Mouse (Mus musculus): ENCODE results near the gene Atxn2.
"Not testable (repeated sequence)": the region's sequence is repeated elsewhere in the genome, so short reads cannot be mapped to it uniquely, and the experiment has no call there.

Atxn2 gene

GRCm38 (mm10) chr5:121834991-121835747, 124.0 kb downstream of the Atxn2 start:
- DNase-seq (ENCODE audit: extremely low spot score): no peak

GRCm38 (mm10) chr5:121835949-121836691, 125.0 kb downstream of the Atxn2 start:
- no peak for DNase-seq (ENCODE audit: extremely low spot score)

DNA sequence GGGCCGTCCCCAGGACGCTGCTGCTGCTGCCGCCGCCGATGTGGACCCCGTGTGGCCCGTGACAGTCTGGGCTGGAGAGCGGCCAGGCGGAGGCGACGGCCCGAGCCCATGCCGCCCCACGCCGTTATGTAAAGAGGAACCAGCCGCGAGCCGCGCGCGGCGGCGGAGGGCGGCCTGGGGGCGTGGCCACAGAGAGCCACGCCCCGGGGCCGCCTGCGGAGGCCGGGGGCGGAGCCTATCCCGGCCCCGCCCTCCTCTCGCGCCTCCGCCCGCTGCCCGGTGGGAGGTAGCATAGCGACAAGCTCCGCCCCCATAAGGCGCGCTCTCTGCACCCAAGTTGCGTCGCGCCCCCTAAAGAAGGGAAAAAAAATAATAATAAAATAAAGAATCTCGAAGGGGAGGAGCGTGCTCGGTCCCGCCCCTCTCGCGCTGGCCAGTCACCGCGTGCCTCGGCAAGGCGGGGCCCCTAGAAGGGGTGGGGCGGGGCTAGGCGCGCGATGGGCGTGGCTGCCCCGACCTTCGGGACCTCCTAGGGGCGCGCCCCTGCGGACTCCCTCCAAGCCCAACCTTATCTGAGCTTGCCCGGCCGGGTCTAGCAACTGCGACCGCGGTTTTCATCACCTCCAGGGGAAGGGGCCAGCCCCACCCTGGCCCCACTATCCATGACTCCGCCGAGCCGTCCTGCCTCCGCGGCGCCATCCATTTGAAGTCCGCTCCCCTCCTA, 125.7 kb downstream of the Atxn2 start:
- DNase-seq (ENCODE audit: extremely low spot score): peak; percentile 91

- no peak for DNase-seq (ENCODE audit: extremely low spot score)
Measured at GRCm38 (mm10) chr5:121837441-121838340, 126.6 kb downstream of the Atxn2 start, which contains the start of gene Sh2b3. Gene Sh2b3, minus strand, starts transcription at chr5:121837646.

- peak; percentile 51 for DNase-seq (ENCODE audit: extremely low spot score)
Measured at GRCm38 (mm10) chr5:121838341-121839127, 127.4 kb downstream of the Atxn2 start.

GRCm38 (mm10) chr5:121839128-121839473, 128.0 kb downstream of the Atxn2 start:
- no peak for DNase-seq (ENCODE audit: extremely low spot score)

DNA sequence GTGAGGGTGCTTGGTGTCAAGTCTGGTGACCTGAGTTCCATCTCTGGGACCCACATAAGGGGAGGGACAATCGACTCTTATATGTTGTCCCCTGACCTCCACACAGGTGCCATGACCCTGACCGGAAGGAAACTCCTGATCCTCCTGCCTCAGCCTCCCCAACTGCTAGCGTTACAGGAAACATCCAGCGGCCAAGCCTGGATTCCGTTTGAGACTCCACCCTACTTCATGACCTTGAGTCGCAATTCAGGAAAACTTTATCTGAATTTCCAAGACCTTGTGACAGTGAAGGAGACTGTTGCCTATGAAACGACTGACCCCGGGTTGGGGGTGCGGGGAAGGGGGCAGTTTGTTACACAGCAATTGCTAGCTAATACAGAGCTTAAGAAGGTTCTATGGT, 130.4 kb downstream of the Atxn2 start:
- DNase-seq (ENCODE audit: extremely low spot score): no peak

GRCm38 (mm10) chr5:121841973-121842372, 130.8 kb downstream of the Atxn2 start:
- DNase-seq (ENCODE audit: extremely low spot score): no peak

DNA sequence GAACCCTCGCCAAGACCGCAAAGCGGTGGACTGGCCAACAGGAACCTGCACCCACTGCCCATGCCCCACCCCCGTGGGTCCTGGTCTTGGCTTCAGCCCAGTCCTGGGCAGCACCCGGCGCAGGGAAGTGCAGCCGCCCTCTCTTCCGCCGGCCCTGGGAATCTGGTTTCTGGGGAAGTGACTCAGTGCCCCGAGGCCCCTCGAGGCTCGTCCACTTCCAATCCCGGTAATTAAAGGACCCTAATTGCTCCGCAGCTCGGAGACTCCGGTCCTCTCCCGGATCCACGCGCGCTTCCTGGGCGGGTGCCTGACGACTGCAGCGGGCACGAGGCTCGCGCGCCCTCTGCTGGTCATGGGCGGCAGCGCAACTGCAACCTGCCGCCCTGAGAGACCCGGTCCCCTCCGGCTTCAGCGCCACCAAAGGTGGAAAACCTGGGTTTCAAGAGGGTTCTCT, 131.6 kb downstream of the Atxn2 start:
- peak; percentile 73 for DNase-seq (ENCODE audit: extremely low spot score)

DNA sequence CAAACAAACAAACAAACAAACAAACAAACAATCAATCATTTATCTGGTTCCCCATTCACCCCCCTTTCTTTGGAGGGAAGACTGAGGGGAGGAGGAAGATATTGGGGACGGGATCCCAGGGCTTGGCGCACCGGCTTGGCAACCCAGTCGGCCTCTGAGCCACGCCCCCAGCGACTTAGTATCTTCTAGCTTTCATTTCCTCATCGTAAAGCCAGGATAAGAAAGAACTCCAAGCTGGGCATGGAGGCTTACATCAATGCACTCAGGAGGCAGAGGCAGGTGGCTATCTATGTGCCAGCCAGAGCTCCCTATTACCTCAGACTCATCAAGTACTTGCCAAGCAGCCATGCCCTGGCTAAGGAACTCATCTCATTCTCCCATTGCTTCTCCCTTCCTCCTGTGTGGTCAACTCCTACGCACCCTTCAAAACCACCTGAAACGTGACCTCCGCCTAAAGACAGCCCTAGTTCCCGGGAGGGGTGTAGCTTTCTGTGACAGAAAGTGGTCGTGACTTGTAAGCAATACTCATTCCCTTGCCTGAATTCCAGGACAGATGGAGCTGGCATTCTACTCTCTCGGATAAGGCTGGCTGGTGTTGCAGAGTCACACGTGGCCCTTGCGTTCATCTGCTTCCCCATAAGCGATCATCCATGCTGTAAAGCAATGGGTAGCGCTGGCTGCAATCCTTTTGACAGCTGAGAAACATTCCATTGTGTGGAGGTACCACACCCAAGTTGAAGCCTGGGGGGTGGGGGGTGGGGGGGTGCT, 132.2 kb downstream of the Atxn2 start:
- DNase-seq (ENCODE audit: extremely low spot score): no peak

DNA sequence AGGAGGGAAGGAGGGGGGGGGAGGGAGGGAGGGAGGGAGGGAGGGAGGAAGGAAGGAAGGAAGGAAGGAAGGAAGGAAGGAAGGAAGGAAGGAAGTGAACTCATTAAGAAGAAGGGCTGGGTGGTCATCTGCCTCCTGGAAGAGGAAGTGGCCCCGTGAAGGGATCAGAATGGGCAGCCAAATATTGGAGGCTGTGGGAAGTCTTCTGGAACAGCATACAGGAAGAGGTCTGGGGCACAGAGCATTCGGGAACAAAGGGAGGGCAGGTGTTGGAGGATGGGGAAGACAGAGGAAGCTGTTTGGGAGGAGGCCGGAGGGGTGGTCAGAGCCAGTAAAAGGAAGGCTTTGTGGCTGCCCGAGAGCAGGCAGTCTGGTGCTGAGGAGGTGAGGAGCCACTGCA, 134.2 kb downstream of the Atxn2 start:
- no peak for DNase-seq (ENCODE audit: extremely low spot score)

DNA sequence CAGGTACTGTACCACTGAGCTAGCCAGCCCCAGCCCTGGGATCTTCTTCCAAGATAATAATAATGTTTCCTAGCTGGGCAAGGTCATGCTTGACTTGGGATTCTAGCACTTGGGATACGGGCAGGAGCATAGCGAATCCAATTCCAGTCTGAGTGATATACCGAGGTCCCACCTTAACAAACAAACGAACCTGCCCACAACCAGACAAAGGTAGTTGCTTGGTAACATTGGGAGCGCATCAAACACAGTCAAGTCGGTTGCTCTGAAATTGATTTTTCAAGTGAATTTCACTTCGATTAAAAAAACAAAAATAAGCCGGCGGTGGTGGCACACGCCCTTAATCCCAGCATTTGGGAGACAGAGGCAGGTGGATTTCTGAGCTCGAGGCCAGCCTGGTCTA, 135.2 kb downstream of the Atxn2 start:
- no peak for DNase-seq (ENCODE audit: extremely low spot score)

- DNase-seq (ENCODE audit: extremely low spot score): not testable (repeated sequence)
Measured at GRCm38 (mm10) chr5:121847269-121847668, 136.1 kb downstream of the Atxn2 start.

- DNase-seq (ENCODE audit: extremely low spot score): peak; percentile 79
Measured at GRCm38 (mm10) chr5:121848035-121848519, 136.9 kb downstream of the Atxn2 start.

GRCm38 (mm10) chr5:121848743-121849142, 137.6 kb downstream of the Atxn2 start, which contains the start of gene Pheta1:
Gene Pheta1, plus strand, starts transcription at chr5:121848984.
- peak; percentile 97 for DNase-seq (ENCODE audit: extremely low spot score)

DNA sequence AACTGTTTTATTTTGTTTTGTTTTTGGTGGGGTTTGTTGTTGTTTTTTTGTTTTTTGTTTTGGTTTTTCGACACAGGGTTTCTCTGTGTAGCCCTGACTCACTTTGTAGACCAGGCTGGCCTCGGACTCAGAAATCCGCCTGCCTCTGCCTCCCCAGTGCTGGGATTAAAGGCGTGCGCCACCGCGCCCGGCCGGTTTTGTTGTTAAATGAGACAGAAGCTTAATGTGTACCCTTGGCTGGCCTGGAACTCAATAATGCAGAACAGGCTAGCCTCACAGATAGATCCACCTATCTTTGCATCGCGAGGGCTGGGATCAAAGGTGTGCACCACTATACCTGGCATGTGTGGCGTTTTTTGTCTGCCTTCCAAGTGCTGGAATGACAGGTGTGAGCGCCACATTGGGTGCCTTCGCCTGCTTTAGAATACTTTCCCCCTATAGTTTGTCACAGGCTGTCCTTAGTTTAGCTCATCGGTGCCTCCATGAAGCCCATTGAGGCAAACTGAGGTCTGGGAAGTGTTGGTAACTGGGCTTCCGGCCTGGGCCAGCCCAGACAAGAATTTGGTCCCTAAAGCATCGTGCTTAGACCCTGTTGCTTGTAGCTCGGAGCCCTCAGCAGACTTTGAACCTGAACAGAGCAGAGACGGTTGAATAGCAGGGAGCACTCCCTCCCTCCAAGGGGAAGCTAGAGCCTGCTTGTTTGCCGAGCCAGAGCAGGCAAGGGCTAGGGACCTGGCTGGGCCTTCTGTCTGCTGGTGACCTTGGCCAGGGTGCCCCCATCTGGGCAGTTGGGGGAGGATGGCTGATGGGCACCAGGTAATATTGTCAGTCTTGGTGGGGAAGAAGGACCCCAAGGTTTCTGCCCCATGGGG, 138.6 kb downstream of the Atxn2 start:
- no peak for DNase-seq (ENCODE audit: extremely low spot score)

DNA sequence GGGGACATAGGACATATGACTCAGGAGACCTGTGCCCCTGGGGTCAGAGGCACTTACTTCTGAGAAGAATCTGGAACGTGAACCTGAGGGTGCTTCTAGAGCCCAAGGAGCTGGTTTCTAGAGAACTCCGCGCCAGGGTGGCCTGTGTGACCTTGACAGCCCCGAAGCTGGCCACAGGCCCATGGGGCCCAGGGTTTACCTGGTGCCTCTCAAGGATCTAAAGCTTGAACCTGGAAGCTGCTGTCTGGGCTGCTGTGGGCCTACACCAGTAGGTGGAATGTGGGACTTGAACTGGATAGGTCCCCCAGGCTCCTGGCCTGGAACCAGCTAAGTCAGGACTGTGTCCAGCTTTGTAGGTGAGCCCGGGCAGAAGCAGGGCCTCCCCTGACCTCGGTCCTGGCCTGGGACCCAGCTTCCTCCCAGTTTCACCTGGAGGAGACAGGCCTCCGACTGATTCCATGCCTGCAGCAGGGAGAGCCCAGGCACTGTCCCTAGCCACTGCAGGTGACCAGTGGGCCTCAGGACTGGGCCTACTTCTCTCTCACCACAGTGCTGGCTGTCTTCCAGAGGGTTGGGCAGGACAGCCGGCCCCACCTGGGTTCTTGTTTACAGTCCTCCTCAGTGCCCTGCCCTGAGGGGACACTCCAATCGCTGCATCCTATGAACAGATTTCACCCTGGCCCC, 142.4 kb downstream of the Atxn2 start:
- DNase-seq (ENCODE audit: extremely low spot score): no peak

DNA sequence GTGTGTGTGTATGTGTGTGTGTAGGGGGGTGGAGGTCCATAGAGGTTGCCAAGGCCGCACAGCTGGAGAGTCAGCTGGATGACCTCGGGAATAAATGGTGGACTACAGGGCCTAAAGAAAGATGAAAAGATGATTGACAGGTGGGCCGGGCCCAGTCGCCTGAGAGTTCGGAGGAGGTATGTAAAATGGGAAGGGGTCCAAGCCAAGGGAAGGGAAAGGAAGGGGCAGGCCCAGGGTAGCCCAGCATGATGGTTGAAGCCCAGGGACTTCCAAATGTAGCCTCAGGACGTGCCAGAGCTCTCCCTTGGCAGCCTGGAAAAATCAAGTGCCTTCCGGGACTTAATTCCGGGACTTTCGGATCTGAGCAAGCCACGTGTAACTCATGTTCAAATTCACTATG, 143.6 kb downstream of the Atxn2 start:
- DNase-seq (ENCODE audit: extremely low spot score): no peak

Measured in embryo, embryonic 9.5 days (tissue).